10 mouse cellular contexts compared by ENCODE assay signal in the genomic region with DNA sequence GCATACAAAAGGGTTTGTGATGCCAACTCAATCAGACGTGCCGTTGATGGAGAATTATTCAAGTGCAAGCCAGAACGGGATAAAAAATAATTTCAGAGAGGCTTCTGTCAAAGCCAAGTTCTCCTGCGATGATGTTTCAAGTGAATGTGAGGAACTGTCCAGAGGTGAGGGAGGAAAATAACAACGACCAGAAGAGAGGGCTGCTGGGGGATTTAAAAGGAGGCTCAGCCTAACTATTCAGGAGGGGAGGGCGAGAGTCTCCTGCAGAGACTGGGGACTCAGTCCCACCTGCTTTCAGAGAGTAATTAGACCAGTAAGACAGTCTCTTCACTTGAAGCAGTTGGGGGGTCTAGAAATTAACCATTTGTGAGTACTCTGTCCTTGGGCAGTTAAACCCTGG.
DNase-seq lines count a peak whose midpoint lies in the region; ATAC-seq and TF ChIP-seq lines count a peak whose summit lies in the region.
"Had no signal": no experiment of that assay in that cellular context is flagged by ENCODE, and none has a peak within 500 bp of the region (broad histone marks: within the 10 kb centered on the region; RNA-seq: fewer than 3 reads in every experiment).

No protein-coding gene starts in this region.

- peak overlapping the region; percentile 34 for H3K4me2 ChIP-seq in hindbrain, embryonic 15.5 days
- H3K4me2 ChIP-seq in neural tube, embryonic 13.5 days, result peak overlapping the region; percentile 38

- TF ChIP-seq POLR2A in cortical plate, adult 2 months (IDR thresholded peaks at IDR 0.05; ENCODE audit: extremely low read depth, insufficient read depth, low read length), result no peak

- ATAC-seq in hindbrain, embryonic 15.5 days (ENCODE audit: low FRiP score, low read depth), result peak; percentile 57
- peak; percentile 41; the same call in 1 of the 2 replicates for ATAC-seq in neural tube, embryonic 13.5 days (ENCODE audit: low read depth)
- no peak for ATAC-seq in megakaryocyte, adult 5-6 weeks (ENCODE audit: poor library complexity, severe bottlenecking)
- no peak for ATAC-seq in erythroblast, adult 5-6 weeks (replicated peaks; ENCODE audit: low FRiP score, poor library complexity, severe bottlenecking)

- H3K27ac ChIP-seq in cortical plate, adult 2 months (ENCODE audit: insufficient read depth, low read length), result peak overlapping the region; percentile 78; the same call in 1 of the 2 replicates
- peak overlapping the region; percentile 62 for H3K27ac ChIP-seq in forebrain, embryonic 10.5 days
- peak overlapping the region; percentile 70 for H3K27ac ChIP-seq in hindbrain, embryonic 15.5 days (replicated peaks)
- peak overlapping the region; percentile 87 for H3K27ac ChIP-seq in neural tube, embryonic 13.5 days (replicated peaks)

- no peak for TF ChIP-seq CTCF in cortical plate, adult 2 months (IDR thresholded peaks at IDR 0.05; ENCODE audit: extremely low read depth, insufficient read depth, low read length)

- no peaks in the 10 kb centered on the region for H3K36me3 ChIP-seq in forebrain, embryonic 10.5 days (replicated peaks)
- H3K36me3 ChIP-seq in hindbrain, embryonic 15.5 days, result no peaks in the 10 kb centered on the region
- H3K36me3 ChIP-seq in neural tube, embryonic 13.5 days, result no peaks in the 10 kb centered on the region

- H3K9me3 ChIP-seq in forebrain, embryonic 10.5 days, result no peaks in the 10 kb centered on the region; the same call in 1 of the 2 replicates
- no peaks in the 10 kb centered on the region for H3K9me3 ChIP-seq in hindbrain, embryonic 15.5 days
- H3K9me3 ChIP-seq in neural tube, embryonic 13.5 days, result no peaks in the 10 kb centered on the region

- H3K9ac ChIP-seq in hindbrain, embryonic 15.5 days, result no peak overlapping the region
- H3K9ac ChIP-seq in neural tube, embryonic 13.5 days, result no peak overlapping the region

- 46% methylated on average over 6 of the region's 6 CpGs for WGBS in forebrain, embryonic 10.5 days
- 11% methylated on average over 6 of the region's 6 CpGs for WGBS in hindbrain, embryonic 15.5 days
- WGBS in neural tube, embryonic 13.5 days, result 20% methylated on average over 6 of the region's 6 CpGs

- no peak for DNase-seq in forebrain, embryonic 10.5 days (ENCODE audit: extremely low spot score, low spot score)
- DNase-seq in spleen, adult 18-20 months, result no peak
- DNase-seq: adrenal gland, postnatal 25 days; gastrocnemius, postnatal 14 days; thymus, postnatal 25 days had no signal

- no peak overlapping the region for H3K4me3 ChIP-seq in cortical plate, adult 2 months (ENCODE audit: insufficient read depth, low read length)
- no peak overlapping the region for H3K4me3 ChIP-seq in forebrain, embryonic 10.5 days
- no peak overlapping the region for H3K4me3 ChIP-seq in hindbrain, embryonic 15.5 days
- H3K4me3 ChIP-seq in neural tube, embryonic 13.5 days, result no peak overlapping the region

- peaks cover 3% of the 10 kb centered on the region; the same call in 1 of the 2 replicates for H3K4me1 ChIP-seq in cortical plate, adult 2 months (ENCODE audit: control insufficient read depth, insufficient read depth, low read length)
- H3K4me1 ChIP-seq in forebrain, embryonic 10.5 days, result peaks cover 21% of the 10 kb centered on the region
- peaks cover 29% of the 10 kb centered on the region for H3K4me1 ChIP-seq in hindbrain, embryonic 15.5 days (replicated peaks)
- peaks cover 25% of the 10 kb centered on the region for H3K4me1 ChIP-seq in neural tube, embryonic 13.5 days (replicated peaks)

- H3K27me3 ChIP-seq in forebrain, embryonic 10.5 days (ENCODE audit: poor library complexity, severe bottlenecking), result no peaks in the 10 kb centered on the region
- H3K27me3 ChIP-seq in hindbrain, embryonic 15.5 days, result no peaks in the 10 kb centered on the region
- no peaks in the 10 kb centered on the region for H3K27me3 ChIP-seq in neural tube, embryonic 13.5 days

Comparison
In these comparisons a context has a peak if more than half of its experiments do, and no peak if none do; other contexts are left out.
1. ATAC-seq: peak in hindbrain, embryonic 15.5 days (single experiment) and neural tube, embryonic 13.5 days (single experiment); none in megakaryocyte, adult 5-6 weeks (single experiment) and erythroblast, adult 5-6 weeks (single experiment).
2. Peak in every context shown above with its lines, with median percentiles within 50 percentile points of each other: H3K27ac ChIP-seq.